Mouse (Mus musculus): ENCODE data around the gene A430078G23Rik. TPM values are rescaled to one million over a fixed set of nuclear protein-coding genes. Genes with fewer than 3 reads are reported as not detected.
A peak's percentile ranks its signal among the peaks of the same experiment; 100 is the strongest.

The A430078G23Rik gene
- polyA plus RNA-seq, 1 experiment: 0.84 TPM

GRCm38 (mm10) chr8:3411085-3411484 is 57.9 kb downstream of the A430078G23Rik start:
- no peak for DNase-seq (ENCODE audit: low read depth)

DNA sequence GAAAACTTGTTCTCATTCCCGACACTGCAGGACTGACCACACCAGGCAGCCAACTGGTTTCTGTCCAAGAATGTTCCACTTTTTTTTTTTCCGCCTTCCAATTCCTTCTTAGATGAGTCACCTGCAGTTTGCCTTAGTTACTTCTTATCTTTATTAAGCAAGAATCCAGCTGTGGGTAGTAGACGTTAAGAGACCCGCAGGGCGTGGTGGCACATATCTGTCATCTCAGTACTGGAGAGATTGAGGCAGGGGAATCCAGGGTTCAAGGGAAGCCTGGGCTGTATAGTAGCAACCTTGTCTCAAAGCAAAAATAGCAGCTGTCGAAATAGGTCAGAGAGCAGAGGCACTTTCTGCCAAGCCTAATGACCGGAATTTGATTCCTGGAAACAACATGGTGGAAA is 58.7 kb downstream of the A430078G23Rik start:
- no peak for DNase-seq (ENCODE audit: low read depth)

GRCm38 (mm10) chr8:3412816-3413215 is 59.6 kb downstream of the A430078G23Rik start:
- no peak for DNase-seq (ENCODE audit: low read depth)

GRCm38 (mm10) chr8:3414639-3415190 is 61.5 kb downstream of the A430078G23Rik start:
- no peak for DNase-seq (ENCODE audit: low read depth)

- no peak for DNase-seq (ENCODE audit: low read depth)
These were observed 62.0 kb downstream of the A430078G23Rik start for GRCm38 (mm10) chr8:3415259-3415658.

GRCm38 (mm10) chr8:3415661-3416060 is 62.4 kb downstream of the A430078G23Rik start:
- no peak for DNase-seq (ENCODE audit: low read depth)

DNA sequence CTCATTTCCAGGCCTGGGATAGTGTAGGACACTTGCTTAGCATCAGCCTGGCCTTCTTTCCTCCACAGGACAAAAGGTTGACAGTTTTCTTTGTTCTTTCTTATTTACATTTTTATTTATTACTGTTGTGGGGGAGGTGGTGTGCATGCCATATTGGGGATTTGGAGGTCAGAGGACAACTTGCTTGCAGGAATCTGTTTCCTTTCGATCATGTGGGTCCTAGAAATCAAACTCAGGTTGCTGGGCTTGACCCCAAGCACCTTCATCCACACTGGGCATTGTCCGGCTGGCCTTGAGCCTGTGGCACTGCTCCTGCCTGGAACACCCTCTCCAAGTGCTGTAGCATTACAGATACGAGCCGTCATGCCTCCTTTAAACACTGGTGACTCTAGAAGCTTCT is 63.6 kb downstream of the A430078G23Rik start:
- DNase-seq (ENCODE audit: low read depth): no peak

GRCm38 (mm10) chr8:3417455-3417854 is 64.2 kb downstream of the A430078G23Rik start:
- no peak for DNase-seq (ENCODE audit: low read depth)

GRCm38 (mm10) chr8:3418101-3418500 is 64.9 kb downstream of the A430078G23Rik start:
- no peak for DNase-seq (ENCODE audit: low read depth)

DNA sequence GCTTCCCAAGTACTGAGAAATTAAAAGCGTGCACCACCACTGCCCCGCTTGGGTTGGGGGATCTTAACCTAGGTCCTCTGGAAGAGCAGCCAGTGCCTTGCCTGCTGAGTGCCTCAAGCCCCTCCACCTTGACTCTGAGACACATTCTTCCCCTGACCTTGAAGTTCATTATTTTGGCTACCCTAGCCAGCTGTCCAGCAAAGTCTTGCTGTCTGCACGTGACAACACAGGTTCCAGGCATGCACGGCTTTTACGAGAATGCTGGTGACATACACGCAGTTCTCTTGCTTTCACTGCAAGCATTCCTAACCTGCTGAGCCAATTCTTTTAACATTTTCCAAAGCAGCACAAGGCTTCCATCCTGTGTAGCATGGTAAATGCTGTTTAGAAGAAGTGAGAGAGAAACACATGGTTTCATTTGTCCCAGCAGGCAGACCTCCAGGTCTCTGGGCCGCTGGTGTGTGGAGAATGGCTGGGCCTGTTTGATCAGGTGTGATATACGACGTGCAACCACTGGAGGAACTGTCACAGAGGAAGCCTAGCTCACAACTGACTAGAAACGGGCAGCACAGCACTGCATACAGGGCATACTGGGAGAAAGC is 67.0 kb downstream of the A430078G23Rik start:
- DNase-seq (ENCODE audit: low read depth): no peak

- DNase-seq (ENCODE audit: low read depth): no peak
These were observed 68.3 kb downstream of the A430078G23Rik start for GRCm38 (mm10) chr8:3421507-3421906.

GRCm38 (mm10) chr8:3425217-3425616 is 72.0 kb downstream of the A430078G23Rik start:
- DNase-seq (ENCODE audit: low read depth): no peak

- DNase-seq (ENCODE audit: low read depth): no peak
These were observed 73.0 kb downstream of the A430078G23Rik start for GRCm38 (mm10) chr8:3426211-3426610.

GRCm38 (mm10) chr8:3428426-3428825 is 75.2 kb downstream of the A430078G23Rik start:
- no peak for DNase-seq (ENCODE audit: low read depth)

DNA sequence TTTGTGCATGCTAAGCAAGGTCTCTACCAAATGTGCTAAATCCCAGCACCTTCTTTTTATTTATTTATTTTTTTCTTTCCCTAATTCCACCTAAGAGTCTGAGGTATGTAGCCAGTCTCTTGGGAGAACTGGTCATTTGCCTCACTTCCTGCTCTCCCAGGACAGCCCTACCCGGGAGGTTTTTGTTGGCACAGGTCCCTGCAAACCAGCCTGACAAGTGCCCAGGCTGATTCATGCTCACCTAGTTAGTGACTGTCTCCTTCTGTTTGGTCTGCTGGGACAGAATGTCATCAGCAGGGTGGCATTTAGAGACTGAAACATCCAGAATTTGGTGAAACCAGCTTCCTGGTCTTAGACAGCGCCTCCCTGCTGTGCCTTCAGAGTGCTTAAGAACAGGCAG is 76.8 kb downstream of the A430078G23Rik start:
- DNase-seq (ENCODE audit: low read depth): peak; percentile 86

- DNase-seq (ENCODE audit: low read depth): no peak
These were observed 77.9 kb downstream of the A430078G23Rik start for GRCm38 (mm10) chr8:3431113-3431512.

GRCm38 (mm10) chr8:3436492-3436891 is 83.3 kb downstream of the A430078G23Rik start:
- DNase-seq (ENCODE audit: low read depth): no peak

DNA sequence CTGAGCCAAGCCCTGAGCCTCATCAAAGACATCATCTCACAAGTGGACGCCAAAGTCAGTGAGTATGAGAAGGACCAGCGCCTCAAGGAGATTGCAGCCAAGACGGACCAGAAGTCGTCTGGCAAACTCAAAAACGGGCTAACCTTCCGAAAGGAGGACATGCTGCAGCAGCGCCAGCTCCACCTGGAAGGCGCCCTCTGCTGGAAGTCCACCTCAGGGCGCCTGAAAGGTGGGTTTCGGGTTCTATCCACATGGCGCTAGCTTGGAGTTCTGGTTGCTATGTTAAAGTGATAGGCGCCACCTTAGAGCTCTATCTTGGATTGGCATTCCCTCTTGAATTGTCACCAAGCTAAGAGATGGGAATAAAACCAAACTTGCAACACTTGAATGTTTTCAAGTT is 86.3 kb downstream of the A430078G23Rik start:
- DNase-seq (ENCODE audit: low read depth): no peak

Other genes starting within 250 kb of the A430078G23Rik start
- gene Insr, start 73.8 kb upstream of the A430078G23Rik start, polyA plus RNA-seq (2012; rRNA removed): 32.5 and 45.7 TPM in 2 replicates
- gene Arhgef18, start 39.6 kb downstream of the A430078G23Rik start, polyA plus RNA-seq (2012; rRNA removed): 25.9 and 30.3 TPM in 2 replicates
- gene Pex11g, start 114.3 kb downstream of the A430078G23Rik start, polyA plus RNA-seq (2012; rRNA removed): 27.2 and 29.8 TPM in 2 replicates
- 0.12 and 0.24 TPM in 2 replicates for gene Tex45, start 117.4 kb downstream of the A430078G23Rik start, polyA plus RNA-seq (2012; rRNA removed)
- gene Zfp358, start 139.7 kb downstream of the A430078G23Rik start, polyA plus RNA-seq (2012; rRNA removed): 60.3 and 61.1 TPM in 2 replicates
- gene Mcoln1, start 147.0 kb downstream of the A430078G23Rik start, polyA plus RNA-seq (2012; rRNA removed): 217 and 256 TPM in 2 replicates
- gene Pnpla6, start 162.0 kb downstream of the A430078G23Rik start, polyA plus RNA-seq (2012; rRNA removed): 79.4 and 87.8 TPM in 2 replicates
- gene C330021F23Rik, start 214.6 kb downstream of the A430078G23Rik start, polyA plus RNA-seq (2012; rRNA removed): 2.8 and 3.2 TPM in 2 replicates
- gene Camsap3, start 233.9 kb downstream of the A430078G23Rik start, polyA plus RNA-seq (2012; rRNA removed): 31.9 and 44.8 TPM in 2 replicates